Mouse (Mus musculus) ES-E14 (cell line): ENCODE results near the gene Fam20b. TPM values are rescaled to one million over a fixed set of nuclear protein-coding genes. Genes with fewer than 3 reads are reported as not detected.

Experiments
- DNase-seq: peaks from one replicate; pipeline ENCODE4 v3.0.0-alpha.2; 2013; ENCODE audit warnings: low read depth, low spot score
- H3K27ac ChIP-seq: 2 replicates; pipeline ENCODE4 v1.5.1; 2012; ENCODE audit warnings: low read depth, mild to moderate bottlenecking, low read length, moderate library complexity, mixed read lengths; ENCODE audit not compliant: poor library complexity, insufficient read depth, severe bottlenecking
- H3K36me3 ChIP-seq: 2 replicates; pipeline ENCODE4 v1.6.1; 2012; ENCODE audit warnings: mild to moderate bottlenecking, low read length, moderate library complexity, mixed read lengths; ENCODE audit not compliant: control insufficient read depth, poor library complexity, insufficient read depth, severe bottlenecking
- H3K4me1 ChIP-seq, 2 experiments: fragments of 150-350 bp in 1 of 2; sonication (generic) in 1 of 2; 2 replicates each; pipeline ENCODE4 v1.6.1; 2012; ENCODE audit warnings: low read length in 2 of 2, mild to moderate bottlenecking in 1 of 2, mixed read lengths in 1 of 2; ENCODE audit not compliant: control insufficient read depth in 2 of 2, insufficient read depth in 2 of 2, poor library complexity in 1 of 2
- H3K4me3 ChIP-seq, 2 experiments: fragments of 150-350 bp in 1 of 2; sonication (generic) in 1 of 2; 2 replicates each; pipeline ENCODE4 v1.5.1; 2012; ENCODE audit warnings: low read length in 2 of 2, low read depth in 1 of 2, mild to moderate bottlenecking in 1 of 2, mixed read lengths in 1 of 2; ENCODE audit not compliant: insufficient read depth in 1 of 2, poor library complexity in 1 of 2, severe bottlenecking in 1 of 2
- H3K9ac ChIP-seq: 2 replicates; pipeline ENCODE4 v1.6.1; 2012; ENCODE audit warnings: low read depth, mild to moderate bottlenecking, low read length, mixed read lengths; ENCODE audit not compliant: poor library complexity, insufficient read depth, severe bottlenecking
- H3K9me3 ChIP-seq: fragments of 150-350 bp; sonication (generic); 2 replicates; pipeline ENCODE4 v1.6.1; 2012; ENCODE audit warnings: low read depth, mild to moderate bottlenecking, low read length; ENCODE audit not compliant: control insufficient read depth, insufficient read depth
- CHD2 ChIP-seq: IDR thresholded peaks from 2 replicates; pipeline ENCODE4 v1.6.1; 2014; ENCODE audit warnings: mild to moderate bottlenecking, low read depth, low read length, inconsistent platforms
- HCFC1 ChIP-seq: IDR thresholded peaks from 2 replicates; pipeline ENCODE4 v1.6.1; 2012; ENCODE audit warnings: low read length, inconsistent platforms, borderline replicate concordance; ENCODE audit not compliant: insufficient read depth
- MAFK ChIP-seq: IDR thresholded peaks from 2 replicates; pipeline ENCODE4 v1.6.1; 2014; ENCODE audit warnings: mild to moderate bottlenecking, low read depth, low read length, inconsistent platforms; ENCODE audit not compliant: insufficient read depth
- ZC3H11A ChIP-seq: IDR thresholded peaks from 2 replicates; pipeline ENCODE4 v1.6.1; 2012; ENCODE audit warnings: low read depth, mild to moderate bottlenecking, inconsistent platforms, low read length, borderline replicate concordance
- ZNF384 ChIP-seq: IDR thresholded peaks from 2 replicates; pipeline ENCODE4 v1.6.1; 2012; ENCODE audit warnings: low read depth, low read length, inconsistent platforms
- in situ Hi-C, 2 experiments: fragments of 600-800 bp; cut with MboI; formaldehyde crosslinking; loops; one replicate each; pipeline ENCODE4 v1.15.1; 2025; ENCODE audit warnings: low sequenced_read_pairs in 2 of 2, inconsistent platforms in 1 of 2; ENCODE audit not compliant: unreplicated experiment in 2 of 2
- total RNA-seq: library from RNA; depleted of rRNA; stranded (reverse); fragments of 300-350 nt; gene quantifications from 2 replicates; pipeline ENCODE4 v1.2.3, GENCODE M21; 2012

Fam20b gene
- total RNA-seq, 1 experiment, result 22.2 TPM

DNA sequence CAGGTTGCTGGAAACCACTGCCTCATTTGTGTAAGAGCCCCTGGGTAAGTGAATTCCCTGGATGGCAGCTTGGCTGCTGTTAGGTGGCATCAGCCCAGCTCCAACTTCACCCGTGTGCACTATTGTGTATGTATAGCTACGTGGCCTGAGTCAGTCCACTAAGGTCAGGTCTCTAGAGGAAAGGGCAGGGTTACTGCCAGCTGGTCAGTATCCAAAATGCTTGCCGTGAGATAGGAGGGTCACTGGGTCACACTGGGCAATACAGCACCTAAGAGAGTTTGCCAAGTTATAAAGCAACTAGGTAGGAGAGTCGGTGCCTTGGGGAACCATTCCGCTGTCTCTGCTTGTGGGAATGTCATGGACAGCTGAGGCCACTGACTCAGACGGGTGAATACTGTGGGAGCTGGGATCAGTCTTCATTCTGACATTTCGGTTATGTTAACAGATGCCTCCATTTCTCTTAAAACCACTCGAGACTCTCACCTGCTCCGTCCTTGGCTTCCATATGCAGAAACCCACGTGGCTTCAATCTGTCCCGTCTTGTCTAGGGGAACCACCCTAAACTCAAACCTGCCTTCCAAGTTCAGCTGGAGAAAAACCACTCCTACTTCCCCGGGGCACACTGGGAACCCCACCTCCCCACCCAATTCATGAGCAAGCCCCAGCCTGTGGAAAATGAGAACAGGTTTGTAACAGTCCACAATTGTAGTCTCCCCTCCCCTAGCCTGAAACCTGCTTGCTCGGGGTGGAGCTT is 58.8 kb downstream of the Fam20b start:
- DNase-seq, result no peak
- peak overlapping the region; percentile 19 for H3K27ac ChIP-seq

DNA sequence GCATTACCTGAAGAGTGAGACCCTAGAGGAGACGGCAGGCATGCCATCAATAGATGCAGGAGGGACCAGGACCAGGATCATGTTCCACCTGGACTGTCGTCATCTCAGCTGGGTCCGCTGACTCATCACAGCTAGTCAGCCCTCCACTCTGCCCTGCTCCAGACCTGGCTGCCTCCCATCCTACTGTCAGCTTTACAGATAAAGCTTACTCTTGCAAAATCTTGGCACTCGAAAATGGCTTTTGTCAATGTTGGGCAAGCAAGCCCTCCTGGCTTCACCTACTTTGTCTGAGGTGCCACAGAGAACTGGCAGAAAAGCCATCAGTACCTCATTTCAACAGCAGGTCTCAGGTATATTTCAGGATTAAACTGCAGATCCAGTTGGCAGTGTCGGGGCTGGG is 60.2 kb downstream of the Fam20b start:
- Histone ChIP-seq H3K4me1 (peaks cover 5 to 42% of the 10 kb centered on the region in 2 experiments; a peak in 3 of 4 replicates), H3K9ac (no peak overlapping the region), H3K27ac (no peak overlapping the region; the same call in 1 of the 2 replicates), H3K36me3 (peaks cover 33% of the 10 kb centered on the region), H3K9me3 (no peaks in the 10 kb centered on the region), H3K4me3 (no peak overlapping the region)
- no peak for DNase-seq
- no peak for TF ChIP-seq ZNF384
- TF ChIP-seq MAFK, result peak; percentile 14; the same call in 1 of the 2 replicates
- in situ Hi-C loops, result no loop called here

More for the DNA sequence above, 58.8 kb downstream of the Fam20b start:
- H3K36me3 ChIP-seq, result peaks cover 30% of the 10 kb centered on the region
- peaks cover 3 to 34% of the 10 kb centered on the region in 2 experiments; a peak in 3 of 4 replicates for H3K4me1 ChIP-seq
- in situ Hi-C loops, result no loop called here
- H3K9ac ChIP-seq, result peak overlapping the region; percentile 68; the same call in 1 of the 2 replicates
- H3K9me3 ChIP-seq, result no peaks in the 10 kb centered on the region
- H3K4me3 ChIP-seq, result peak overlapping the region; percentile 3 to 41; a peak in 2 of 4 replicates
- TF ChIP-seq CHD2, result no peak
- no peak for TF ChIP-seq MAFK
- TF ChIP-seq ZNF384, result no peak
- no peak for TF ChIP-seq ZC3H11A
- TF ChIP-seq HCFC1, result no peak

DNA sequence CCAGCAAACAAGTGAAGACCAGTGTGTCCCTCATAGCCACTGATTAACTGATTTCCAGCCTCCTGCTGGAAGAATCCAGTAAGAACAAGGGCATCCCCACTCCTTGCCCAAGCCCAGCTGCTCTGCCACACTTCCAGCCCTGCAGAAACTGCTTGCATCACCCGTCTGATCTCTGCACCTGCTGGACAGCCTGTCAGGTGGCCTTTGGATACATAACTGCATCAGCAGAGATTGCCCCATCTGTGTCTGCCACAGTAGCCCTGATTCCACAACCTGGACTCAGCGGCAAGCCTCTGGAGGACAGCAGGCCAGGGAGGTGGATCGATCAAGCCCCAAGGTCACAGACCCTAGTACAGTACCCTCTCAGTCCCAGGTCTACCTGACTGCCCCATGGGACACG is 61.4 kb downstream of the Fam20b start:
- peaks cover 36% of the 10 kb centered on the region for H3K36me3 ChIP-seq
- in situ Hi-C loops, result no loop called here
- DNase-seq, result no peak
- H3K9me3 ChIP-seq, result no peaks in the 10 kb centered on the region
- no peak for TF ChIP-seq HCFC1
- no peak for TF ChIP-seq ZC3H11A
- TF ChIP-seq MAFK, result no peak
- TF ChIP-seq CHD2, result no peak
- TF ChIP-seq ZNF384, result no peak
- H3K4me1 ChIP-seq, result peaks cover 5 to 44% of the 10 kb centered on the region in 2 experiments; a peak in 3 of 4 replicates
- no peak overlapping the region for H3K4me3 ChIP-seq
- H3K9ac ChIP-seq, result no peak overlapping the region
- H3K27ac ChIP-seq, result no peak overlapping the region

DNA sequence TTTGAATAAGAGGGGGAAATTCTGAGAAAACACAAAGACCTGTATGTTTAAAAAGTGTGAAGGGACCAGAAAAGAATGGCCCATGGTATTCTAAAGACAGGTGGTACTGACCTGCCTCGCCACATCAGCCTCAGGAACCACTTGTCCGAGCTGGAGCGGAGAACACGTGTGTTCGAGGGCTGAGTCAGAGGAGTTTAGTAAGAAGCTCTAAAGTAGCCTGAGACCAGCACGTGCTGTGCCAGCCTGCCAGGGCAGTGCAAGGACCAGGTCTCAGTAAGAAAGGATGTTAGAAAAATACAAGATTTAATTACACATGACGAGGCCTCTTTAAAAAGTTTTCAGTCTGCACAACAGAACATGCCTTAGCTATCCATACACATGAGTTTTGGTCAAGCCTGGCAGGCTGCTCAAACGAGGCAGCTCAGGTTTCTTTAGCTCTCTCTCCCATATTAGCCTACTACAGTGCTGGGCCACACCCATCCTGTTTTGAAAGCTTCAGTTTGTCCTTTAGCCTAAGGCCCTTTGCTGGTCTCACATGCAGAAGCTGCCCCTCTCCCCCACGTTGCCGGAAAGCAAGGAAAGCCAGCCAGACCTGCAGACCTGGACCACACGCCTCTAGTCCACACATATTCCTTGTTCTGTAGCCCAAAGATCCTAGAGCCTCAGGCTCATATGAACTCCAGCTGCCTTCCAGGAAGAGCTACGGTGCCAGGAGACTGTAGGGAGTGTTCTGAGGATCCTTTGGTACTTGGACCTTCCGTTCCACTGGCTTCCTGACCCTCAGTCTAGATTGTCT is 64.0 kb downstream of the Fam20b start:
- H3K27ac ChIP-seq, result peak overlapping the region; percentile 30
- peak overlapping the region; percentile 21; the same call in 1 of the 2 replicates for H3K9ac ChIP-seq
- H3K9me3 ChIP-seq, result no peaks in the 10 kb centered on the region
- H3K4me1 ChIP-seq, result peaks cover 8 to 45% of the 10 kb centered on the region in 2 experiments
- in situ Hi-C loops, result no loop called here
- DNase-seq, result no peak
- TF ChIP-seq CHD2, result no peak
- TF ChIP-seq ZC3H11A, result no peak
- TF ChIP-seq ZNF384, result no peak
- TF ChIP-seq MAFK, result no peak
- TF ChIP-seq HCFC1, result no peak
- H3K36me3 ChIP-seq, result peaks cover 38% of the 10 kb centered on the region
- no peak overlapping the region for H3K4me3 ChIP-seq
